Mouse (Mus musculus) central nervous system, embryonic 11.5 days (tissue): ENCODE measurements around the gene H2al1o. TPM values are rescaled to one million over a fixed set of nuclear protein-coding genes. Genes with fewer than 3 reads are reported as not detected.

Experiments used
- polyA plus RNA-seq: library from polyadenylated mRNA; depleted of rRNA; stranded (reverse); fragments of >200 nt; gene quantifications from 2 replicates; pipeline ENCODE4 v1.2.3, GENCODE M21; 2012; rRNA removed

The H2al1o gene
- polyA plus RNA-seq: not detected in 2 replicates

DNA sequence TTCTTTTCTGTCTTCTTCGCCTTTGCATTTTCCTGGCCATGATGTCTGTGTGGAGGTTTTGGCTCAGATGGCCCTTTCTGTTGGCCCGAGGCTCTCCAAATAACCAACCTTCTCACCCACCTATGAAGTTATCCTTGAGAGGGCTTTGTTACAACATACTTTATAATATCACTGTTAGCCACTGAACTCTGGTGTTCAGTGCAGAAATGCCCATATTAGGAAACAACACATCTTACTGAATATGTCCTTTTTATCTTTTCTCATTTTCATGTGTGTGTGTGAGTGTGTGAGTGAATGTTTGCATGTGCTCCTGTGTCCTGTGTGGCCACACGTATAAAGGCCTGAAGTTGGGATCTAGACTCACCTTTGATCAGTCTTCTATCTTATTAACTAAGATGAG lies at the start of gene H2al1o:
Gene H2al1o (minus strand): TSS at position 101 of the 400 bp plus-strand sequence.

Other genes starting within 250 kb of the H2al1o start
- not detected in 2 replicates for gene H2al1k, start 221.8 kb downstream of the H2al1o start, polyA plus RNA-seq
- 0.34 and 0.55 TPM in 2 replicates for gene Cybb, start 84.6 kb downstream of the H2al1o start, polyA plus RNA-seq
- gene Dynlt3, start 90.6 kb upstream of the H2al1o start, polyA plus RNA-seq: 9.7 and 29.7 TPM in 2 replicates